Mouse (Mus musculus): ENCODE data around the gene 4930579G24Rik. TPM values are rescaled to one million over a fixed set of nuclear protein-coding genes. Genes with fewer than 3 reads are reported as not detected.

Gene 4930579G24Rik
- 1.9 and 2.2 TPM in 2 replicates for polyA plus RNA-seq (2012; rRNA removed)

DNA sequence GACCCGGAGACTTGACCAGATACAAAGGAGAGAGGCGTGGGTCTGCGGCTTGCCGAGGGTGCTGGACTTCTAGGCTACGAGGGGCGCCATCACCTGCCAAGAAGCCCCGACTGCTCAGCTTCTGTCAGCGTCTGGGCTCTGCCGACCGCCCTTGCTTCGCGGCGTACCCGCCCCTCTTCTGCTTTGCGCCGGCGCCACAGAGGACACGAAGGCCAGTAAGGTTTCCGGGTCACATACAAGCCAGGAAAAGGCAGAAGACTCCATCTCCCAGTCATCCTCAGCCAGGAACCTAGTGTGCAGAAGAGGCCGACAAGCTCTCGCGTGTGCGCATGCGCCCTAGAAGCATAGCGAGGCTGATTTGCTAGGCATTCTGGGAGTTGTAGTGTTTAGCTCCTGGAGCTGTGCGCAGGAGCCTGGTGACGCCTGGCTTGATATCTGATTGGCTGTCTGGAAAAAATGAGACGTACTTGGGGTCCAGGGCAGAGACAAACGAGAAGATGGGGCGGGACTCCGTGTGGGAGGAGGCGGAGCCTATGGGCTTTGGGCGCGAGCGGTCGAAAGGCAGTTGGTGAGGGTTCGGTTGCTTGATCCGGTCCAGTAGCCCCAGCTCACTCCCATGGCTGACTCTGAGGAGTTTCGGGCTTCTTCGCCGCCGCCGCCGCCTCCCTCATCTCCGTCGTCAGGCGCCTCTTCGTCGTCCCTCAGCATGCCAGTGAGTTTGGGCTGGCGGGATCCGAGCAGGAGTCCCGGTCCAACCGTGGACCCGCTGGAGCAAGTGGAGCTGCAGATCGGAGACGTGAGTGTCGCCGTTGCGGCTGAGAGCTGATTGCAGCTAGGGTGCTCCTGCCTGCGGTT is at the start of gene 4930579G24Rik:
4930579G24Rik (plus strand) TSS at position 519 of the 855 bp plus-strand sequence.
- DNase-seq (ENCODE audit: extremely low spot score in 1 of 2, low spot score in 1 of 2): peak; percentile 96 to 99

DNA sequence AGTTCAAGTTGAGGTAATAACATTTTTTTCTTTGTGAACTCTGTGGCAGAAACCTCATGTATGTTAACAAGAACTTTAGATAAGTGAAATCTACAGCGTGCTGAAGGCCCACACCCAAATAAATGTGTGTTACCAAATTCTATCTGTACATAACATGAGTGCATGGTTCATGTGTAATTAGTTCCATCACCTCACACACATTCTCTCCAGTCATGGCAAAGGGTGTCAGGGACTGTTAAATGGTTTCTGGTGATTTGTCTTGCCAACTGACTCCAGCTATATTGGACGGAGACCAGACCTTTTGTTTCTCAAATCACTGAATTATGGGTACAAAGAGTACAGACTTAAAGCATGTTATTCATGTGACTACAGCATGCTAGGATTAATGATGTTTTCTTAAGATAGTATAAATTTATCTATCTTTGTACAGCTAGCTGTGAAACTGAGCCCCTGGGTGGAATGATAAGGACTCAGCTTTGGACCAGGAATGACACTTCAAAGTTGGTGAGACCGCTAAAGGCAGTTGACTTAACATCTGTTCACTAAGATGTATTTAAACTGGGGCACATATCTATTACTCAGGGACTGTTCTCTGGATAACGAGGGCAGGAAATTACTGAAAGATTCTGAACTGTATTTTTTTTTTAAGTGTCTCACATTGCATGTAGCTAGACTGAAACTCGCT is 48.8 kb upstream of the 4930579G24Rik start:
- no peak for DNase-seq (ENCODE audit: extremely low spot score in 1 of 2, low spot score in 1 of 2)

DNA sequence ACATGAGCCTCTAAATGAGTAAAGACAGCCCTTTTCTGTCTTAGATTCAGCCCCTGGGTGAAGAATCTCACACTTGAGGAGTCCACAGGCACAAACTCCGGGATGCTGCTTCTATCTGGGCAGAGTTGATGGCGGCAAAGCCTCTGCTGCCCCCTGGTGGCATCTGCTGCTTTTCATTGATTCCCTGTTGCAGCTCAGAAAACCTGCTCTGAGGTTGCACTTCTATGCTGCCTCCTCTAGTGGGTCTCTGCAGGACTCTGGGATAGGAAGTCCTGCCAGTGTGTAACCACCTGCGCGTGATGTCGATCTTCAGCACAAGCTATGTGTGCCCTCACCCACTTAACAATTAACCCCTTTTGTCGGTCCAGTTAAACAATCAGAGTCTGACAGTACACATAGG is 42.1 kb upstream of the 4930579G24Rik start:
- DNase-seq (ENCODE audit: extremely low spot score in 1 of 2, low spot score in 1 of 2): peak; percentile 88 to 97

DNA sequence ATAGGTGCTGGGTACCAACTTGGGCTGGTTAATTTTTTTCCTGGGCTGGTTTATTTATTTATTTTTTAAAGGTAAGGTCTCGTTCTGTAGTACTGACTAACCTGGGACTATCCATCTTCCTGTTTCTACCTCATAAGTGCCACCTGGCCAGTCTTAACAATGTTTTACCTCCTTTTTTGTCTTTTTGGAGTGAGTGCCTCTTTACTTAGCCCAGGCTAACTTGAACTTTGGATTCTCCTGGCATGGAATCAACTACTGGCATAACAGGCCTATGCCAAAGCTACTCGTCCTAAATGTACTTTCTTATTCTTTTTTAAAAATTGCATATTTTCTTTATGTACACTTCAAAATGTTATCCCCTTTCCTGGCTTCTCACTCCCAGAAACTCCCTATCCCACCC is 39.2 kb upstream of the 4930579G24Rik start:
- no peak for DNase-seq (ENCODE audit: extremely low spot score in 1 of 2, low spot score in 1 of 2)

DNA sequence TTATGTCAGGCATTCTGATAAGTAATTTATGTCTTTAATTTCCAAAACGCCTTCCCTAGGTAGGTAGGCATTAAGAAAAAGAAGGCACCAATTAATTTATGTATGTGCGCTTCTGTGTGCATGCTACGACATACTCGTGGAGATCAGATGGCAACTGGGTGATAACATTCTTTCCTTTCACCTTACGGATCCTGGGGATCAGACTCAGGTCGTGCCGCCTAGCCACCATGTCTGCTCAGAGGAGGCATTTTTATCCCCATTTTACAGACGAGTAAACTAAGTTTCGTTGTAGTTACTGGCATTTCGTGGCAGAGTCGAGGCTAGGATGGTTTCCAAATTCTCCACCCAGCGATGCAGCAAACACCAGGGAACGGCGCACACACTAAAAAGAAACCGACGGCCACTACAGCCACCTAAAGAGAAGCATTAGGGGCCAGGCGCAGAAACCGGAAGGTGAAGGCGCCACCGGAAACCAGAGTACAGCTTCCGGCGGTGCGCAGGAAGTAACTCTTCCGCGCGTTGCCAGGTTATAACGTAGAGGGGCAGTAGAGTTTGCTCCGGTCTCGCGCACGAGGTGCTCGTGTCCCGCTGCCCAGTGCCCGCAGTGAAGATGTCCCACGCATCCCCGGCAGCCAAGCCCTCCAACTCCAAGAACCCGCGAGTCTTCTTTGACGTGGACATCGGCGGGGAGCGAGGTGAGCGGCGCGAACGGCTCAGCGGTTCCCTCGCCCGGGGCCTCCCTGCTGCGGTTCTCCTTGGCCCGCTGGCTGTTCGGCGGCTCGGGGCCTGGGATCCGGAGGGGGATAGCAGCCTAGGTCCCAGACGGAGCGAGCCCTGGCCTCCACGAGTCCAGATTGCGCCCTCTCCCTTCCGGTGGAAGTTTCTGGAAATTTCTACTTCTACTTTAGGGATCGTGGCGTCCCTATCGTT is 37.8 kb upstream of the 4930579G24Rik start, which contains the start of gene Ppid:
Ppid (plus strand) TSS at position 480 of the 930 bp plus-strand sequence.
- peak; percentile 46 to 78 for DNase-seq (ENCODE audit: extremely low spot score in 1 of 2, low spot score in 1 of 2)

DNA sequence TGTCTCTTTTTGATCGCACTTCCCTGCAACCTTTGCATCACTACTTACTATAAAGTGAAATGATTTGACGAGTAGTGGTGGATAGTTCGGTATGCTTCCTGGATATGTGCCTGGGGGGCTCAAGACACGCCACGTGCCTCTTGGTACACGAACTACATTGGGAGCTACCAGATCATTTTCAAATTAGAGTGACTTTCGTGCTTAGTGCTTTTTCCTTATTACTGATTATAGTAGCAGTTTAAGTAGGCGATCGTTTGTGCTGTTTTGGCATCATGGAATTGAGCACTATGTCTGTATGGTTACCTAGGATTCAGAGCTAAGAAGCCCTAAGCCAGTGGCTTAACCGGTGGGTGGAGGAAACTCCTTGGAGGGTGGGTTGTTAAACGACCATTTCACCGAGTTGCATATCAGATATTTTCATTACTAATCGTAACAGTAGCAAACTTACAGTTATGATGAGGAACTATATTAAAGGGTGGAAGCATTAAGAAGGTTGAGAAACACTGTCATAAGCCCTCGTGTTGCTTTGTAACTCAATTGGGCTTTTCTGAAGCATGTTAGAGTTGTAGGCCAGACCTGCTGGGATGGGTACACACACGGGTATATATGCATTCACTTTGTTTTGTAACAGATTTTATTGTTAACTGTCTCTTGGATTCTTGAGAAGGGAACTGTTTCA is 36.9 kb upstream of the 4930579G24Rik start:
- DNase-seq (ENCODE audit: extremely low spot score in 1 of 2, low spot score in 1 of 2): no peak

DNA sequence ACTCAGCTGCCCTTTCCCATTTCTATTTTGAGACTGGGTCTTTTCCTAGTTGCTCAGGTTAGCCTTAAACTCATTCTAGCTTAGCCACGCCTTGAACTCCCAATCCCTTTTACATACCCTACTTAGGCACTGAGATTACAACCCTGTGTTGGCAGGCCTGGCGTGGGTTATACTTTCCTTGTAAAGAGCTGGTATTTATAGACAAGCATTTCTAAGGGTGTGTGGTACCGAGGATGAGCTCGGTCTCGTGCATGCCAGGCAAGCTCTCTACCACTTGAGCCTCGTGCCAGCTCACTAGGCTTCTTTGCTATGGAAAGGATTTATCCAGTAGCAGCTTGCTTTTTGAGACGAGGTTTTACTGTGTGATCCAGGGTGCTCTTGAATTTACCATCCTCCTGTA is 33.4 kb upstream of the 4930579G24Rik start:
- no peak for DNase-seq (ENCODE audit: extremely low spot score in 1 of 2, low spot score in 1 of 2)

DNA sequence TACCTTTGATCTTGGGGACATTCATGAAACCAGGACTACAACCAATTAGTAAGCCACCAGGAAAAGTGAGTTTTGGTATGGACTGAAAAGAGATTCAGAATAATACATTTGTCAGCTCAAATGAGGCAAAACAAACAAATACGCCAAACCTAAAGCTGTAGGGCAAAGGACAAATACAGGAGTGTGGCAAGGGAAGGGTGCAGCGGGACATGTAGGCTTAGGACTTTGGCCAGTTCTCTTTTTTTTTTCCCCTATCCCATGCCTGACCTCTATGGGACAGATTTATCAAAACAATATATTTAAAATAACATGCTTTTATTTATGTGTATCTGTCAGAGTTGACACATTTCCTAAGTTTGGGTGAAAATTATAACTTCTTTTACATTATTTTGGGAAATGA is 19.0 kb upstream of the 4930579G24Rik start:
- no peak for DNase-seq (ENCODE audit: extremely low spot score in 1 of 2, low spot score in 1 of 2)

DNA sequence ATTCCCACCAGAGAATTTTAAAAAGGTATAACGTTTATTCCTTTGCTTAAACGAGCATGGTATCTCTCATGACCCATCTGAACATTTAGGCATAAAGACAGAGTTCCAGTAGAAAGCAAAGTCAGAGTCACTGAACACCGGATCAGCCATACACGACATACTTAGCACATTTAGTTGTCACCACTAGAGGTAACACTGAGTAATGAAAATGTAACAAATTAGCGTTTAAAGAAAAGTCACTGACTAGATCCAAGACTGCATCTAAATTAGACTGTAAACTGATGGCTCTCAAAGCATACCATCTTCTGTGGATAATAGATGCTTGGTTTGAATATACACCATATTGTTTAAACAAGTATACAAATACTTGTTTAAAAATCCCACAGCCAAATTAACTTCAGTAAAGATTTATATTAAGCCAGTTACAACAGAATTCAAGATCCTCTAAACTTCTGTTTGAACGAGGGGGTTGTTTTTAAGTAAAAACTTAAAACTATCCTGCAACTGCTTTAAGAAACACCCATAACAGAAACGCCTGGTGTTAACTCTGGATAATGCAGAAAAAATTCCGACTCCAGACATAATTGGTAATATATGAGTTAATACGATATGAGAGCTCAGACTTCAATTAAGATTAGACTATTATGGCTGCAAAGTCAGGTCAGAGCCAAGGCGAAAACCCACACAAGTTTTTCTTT is 1.2 kb upstream of the 4930579G24Rik start:
- peak in 1 of 2 experiments; percentile 6 for DNase-seq (ENCODE audit: extremely low spot score in 1 of 2, low spot score in 1 of 2)

DNA sequence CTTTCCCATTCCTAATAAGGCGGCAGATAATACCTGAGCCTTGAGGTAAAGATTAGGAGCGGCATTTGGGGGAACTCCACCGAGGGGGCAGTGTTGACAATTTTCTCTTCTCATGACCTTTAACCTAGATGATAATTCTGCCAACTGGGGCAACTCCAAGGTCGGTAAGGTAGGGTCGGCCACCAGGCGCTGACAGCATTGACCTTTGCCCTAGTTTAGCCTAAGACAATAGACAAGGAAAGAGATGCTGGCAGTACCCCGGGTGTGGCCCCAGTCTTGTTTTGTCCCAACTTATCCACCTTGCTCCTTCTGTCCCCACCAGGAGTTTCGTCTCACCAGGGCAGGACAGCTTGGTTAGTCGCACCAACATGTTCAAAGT is 708 bp upstream of the 4930579G24Rik start:
- no peak for DNase-seq (ENCODE audit: extremely low spot score in 1 of 2, low spot score in 1 of 2)

DNA sequence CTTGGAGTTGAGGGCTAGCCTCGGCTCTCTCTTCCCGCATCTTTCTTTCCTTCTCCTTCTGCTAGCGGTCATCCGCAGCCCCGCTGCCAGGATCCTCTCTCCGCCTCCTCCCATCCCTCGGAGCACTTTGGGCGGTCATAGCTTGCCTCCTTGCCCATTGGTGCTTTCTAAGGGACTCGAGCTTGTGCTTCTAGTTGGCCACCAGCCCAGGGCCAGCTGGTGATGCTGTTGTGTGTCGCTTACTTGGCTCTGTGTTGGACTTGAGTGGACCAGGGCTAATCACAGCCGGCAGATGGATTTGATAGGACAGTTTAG is 494 bp downstream of the 4930579G24Rik start, which contains the start of gene Etfdh:
Etfdh (minus strand) TSS at position 85 of the 315 bp plus-strand sequence.
- DNase-seq (ENCODE audit: extremely low spot score in 1 of 2, low spot score in 1 of 2): peak; percentile 38 to 51

DNA sequence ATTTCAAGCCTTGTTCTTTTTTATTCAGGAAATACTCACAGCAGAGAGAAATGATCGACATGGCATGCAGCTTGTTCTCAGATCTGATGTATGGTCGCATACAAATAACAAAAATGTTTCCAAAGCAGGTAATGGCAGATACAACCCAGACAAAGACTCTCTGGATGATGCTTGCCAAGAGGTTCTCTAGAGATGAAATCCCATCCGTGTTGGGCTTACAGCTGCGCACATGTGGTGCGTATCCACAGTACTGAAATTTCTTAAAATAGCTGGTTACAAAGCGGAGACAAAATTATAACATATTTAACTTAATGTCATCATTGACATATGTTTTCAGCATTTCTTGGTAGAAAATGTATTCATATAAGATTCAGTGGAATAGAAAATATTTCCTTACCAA is 23.2 kb downstream of the 4930579G24Rik start:
- DNase-seq (ENCODE audit: extremely low spot score in 1 of 2, low spot score in 1 of 2): no peak

DNA sequence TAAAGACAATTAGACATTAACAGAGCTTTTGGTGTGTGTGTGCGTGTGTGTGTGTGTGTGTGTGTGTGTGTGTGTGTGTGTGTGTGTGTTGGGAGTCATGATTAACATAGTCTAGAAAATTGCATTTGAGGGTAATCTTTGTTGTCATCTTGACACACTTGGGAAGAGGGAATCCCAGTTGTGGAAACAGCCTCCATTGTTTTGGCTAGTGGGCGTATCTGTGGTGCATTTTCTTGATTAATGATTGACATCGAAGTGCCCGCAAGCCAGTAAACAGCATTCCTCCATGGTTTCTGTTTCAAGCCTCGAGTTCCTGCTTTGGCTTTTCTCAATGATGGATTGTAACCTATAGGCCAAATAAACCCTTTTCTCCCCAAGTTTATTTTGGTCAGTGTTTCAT is 27.8 kb downstream of the 4930579G24Rik start:
- no peak for DNase-seq (ENCODE audit: extremely low spot score in 1 of 2, low spot score in 1 of 2)

DNA sequence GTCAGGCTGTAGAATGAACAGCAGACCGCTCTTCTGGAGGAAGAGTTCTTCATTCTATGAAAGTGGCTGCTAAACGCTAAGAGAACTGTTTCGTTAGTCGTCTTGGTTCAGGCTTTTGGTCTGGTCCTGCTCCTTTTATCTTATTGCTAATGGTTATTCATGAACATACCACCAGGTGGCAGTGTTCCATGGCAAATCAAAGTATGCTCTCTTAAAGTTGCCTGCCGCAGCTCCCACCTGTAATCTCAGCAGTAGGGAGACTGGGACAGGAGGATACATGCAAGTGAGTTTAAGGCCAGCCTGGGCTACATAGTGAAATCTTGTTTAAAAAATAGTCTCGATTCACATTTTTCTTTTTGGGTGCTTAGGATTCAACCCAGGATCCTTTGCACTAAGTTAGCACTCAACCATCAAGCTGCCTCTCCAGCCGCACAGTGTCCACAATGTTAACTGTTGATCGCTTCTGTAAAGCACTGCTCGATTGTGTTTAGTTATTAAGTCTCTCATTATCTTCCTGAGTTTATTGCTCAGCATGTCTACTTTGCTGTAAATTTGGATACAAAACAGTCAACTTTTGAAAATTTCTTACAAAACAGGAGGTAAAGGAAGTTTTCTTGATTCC is 36.0 kb downstream of the 4930579G24Rik start:
- peak; percentile 5 to 87 for DNase-seq (ENCODE audit: extremely low spot score in 1 of 2, low spot score in 1 of 2)

DNA sequence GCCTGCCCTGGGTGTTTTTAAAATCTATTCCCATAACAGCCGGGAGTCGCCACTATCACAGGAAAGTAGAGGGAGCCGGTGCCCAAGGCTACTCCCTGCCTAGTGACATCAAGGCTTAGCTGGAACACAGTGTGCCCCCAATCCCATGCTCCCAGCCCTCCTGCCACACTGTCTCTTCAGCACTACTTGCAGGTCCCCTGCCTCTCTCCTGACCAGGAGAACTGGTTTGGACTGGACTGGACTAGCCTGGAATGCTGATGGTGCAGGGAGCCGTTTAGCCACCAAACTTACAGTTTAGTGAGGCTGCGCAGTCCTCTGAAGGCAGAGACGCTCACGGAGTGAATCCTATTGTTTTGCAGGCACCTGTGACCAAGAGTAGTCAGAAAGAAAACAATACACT is 41.7 kb downstream of the 4930579G24Rik start:
- DNase-seq (ENCODE audit: extremely low spot score in 1 of 2, low spot score in 1 of 2): no peak

DNA sequence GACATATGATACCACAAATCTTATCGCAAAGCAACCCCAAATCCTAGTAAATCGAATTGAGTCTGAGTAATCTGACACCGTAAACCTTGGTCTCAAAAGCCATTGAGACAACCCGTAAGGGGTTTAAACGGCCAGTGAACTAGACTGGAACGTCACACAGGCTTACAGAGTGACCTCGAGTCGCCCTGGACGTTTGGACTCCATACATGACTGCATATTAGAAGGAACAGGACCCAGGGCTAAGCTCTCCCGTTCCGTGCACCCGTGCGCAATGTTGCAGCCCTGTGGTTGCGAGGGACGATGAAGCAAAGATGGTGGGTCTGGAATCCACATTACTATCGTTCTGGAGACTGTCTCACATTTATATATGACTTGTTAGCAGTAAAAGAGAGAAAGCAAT is 43.3 kb downstream of the 4930579G24Rik start:
- DNase-seq (ENCODE audit: extremely low spot score in 1 of 2, low spot score in 1 of 2): no peak

DNA sequence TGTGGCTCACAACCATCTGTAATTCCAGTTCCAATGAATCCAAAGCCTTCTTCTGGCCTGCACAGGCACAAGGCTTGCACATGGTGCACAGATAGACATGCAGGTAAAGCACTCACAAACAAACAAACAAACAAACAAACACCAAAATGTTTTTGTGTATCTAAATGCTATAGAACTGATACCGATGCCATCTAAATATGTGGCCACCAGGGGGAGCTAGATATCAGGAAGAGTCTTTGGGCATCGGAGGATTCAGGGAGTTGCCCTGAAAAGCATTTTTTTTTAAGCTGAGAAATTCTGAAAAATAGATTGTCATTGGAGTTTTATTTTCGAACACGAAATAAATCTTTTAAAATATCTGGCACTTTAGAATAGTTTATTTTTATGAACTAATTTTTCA is 44.2 kb downstream of the 4930579G24Rik start:
- peak; percentile 25 to 91 for DNase-seq (ENCODE audit: extremely low spot score in 1 of 2, low spot score in 1 of 2)

DNA sequence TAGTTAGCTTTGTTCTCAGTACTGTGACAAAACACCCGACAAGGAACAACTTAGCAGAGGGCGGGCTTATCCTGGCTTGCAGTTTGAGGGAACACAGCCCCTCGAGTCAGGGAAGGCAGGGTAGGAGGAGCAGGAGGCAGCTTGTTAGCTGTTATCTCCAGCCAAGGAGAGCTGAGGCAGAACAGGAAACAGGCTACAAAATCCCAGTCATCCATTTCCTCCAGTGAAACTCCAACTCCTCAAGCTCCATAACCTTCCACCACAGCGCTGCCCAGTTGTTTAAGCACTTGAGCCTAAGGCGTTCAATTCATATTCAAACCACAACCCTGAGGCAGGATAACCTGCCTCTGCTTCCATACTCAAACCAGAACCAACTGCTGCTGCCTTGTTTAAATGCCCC is 45.8 kb downstream of the 4930579G24Rik start:
- no peak for DNase-seq (ENCODE audit: extremely low spot score in 1 of 2, low spot score in 1 of 2)

DNA sequence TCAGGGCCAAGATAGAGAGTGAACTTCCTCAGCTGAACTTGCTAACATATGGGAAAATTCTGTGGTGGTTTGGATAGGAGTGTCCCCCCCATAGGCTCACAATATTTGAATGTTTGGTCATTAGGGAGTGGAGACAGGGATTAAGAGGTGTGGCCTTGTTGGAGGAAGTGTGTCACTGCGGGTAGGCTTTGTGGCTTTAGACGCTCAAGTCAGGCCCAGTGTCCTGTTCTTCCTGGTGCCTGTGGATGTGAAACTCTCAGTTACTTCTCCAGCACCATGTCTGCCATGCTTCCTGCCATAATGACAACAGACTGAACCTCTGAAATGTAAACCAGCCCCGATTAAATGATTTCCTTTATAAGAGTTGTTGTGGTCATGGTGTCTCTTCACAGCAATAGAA is 47.5 kb downstream of the 4930579G24Rik start:
- no peak for DNase-seq (ENCODE audit: extremely low spot score in 1 of 2, low spot score in 1 of 2)
